ENCODE assay signal across 8 mouse cellular contexts in the genomic region with DNA sequence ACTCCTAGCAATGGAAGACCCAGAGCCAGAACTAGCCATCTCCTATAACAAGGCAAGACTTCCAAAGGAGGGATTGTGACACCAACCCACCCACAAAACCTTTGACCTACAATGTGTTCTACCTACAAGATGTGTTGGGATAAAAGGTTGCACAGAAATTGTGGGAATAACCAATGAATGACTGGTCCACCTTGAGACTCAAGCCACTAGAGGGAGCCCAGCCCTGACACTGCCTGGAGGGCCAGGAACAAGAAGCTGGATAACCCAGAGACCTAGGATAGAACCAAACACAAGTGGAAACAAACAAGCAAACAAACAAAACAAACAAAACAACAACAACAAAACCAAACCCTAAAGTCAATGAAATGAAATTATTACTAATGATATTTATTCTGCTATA.
DNase-seq lines count a peak whose midpoint lies in the region; ATAC-seq and TF ChIP-seq lines count a peak whose summit lies in the region.

No protein-coding gene starts in this region.

- no peaks in the 10 kb centered on the region for H3K4me1 ChIP-seq in heart, embryonic 12.5 days (replicated peaks)
- H3K4me1 ChIP-seq in embryonic facial prominence, embryonic 10.5 days: no peaks in the 10 kb centered on the region
- no peaks in the 10 kb centered on the region for H3K4me1 ChIP-seq in stomach, postnatal 0 days (replicated peaks; ENCODE audit: control insufficient read depth, insufficient read depth)

- H3K9ac ChIP-seq in heart, embryonic 12.5 days: no peak overlapping the region
- H3K9ac ChIP-seq in stomach, postnatal 0 days (ENCODE audit: low read length): no peak overlapping the region

- no peak overlapping the region for H3K4me2 ChIP-seq in heart, embryonic 12.5 days
- H3K4me2 ChIP-seq in stomach, postnatal 0 days (replicated peaks; ENCODE audit: low read depth): no peak overlapping the region

- peak; percentile 46 for DNase-seq in heart, adult 8-10 months (ENCODE audit: low spot score)
- DNase-seq in ovary, postnatal 14 days (ENCODE audit: low spot score): peak; percentile 22
- no peak for DNase-seq in ovary, postnatal 10 days (ENCODE audit: low spot score)
- DNase-seq in embryonic facial prominence, embryonic 10.5 days (ENCODE audit: low spot score): peak; percentile 30
- DNase-seq in stomach, postnatal 0 days (ENCODE audit: low spot score): no peak
- no peak for DNase-seq in yolk sac, embryonic 10.5 days (ENCODE audit: low spot score)
- DNase-seq in layer of hippocampus, adult 9-11 months: no peak

- no peaks in the 10 kb centered on the region for H3K9me3 ChIP-seq in heart, embryonic 12.5 days (replicated peaks)
- no peaks in the 10 kb centered on the region for H3K9me3 ChIP-seq in embryonic facial prominence, embryonic 10.5 days
- no peaks in the 10 kb centered on the region for H3K9me3 ChIP-seq in stomach, postnatal 0 days (ENCODE audit: control insufficient read depth, low read length)

- no peak overlapping the region for H3K4me3 ChIP-seq in heart, embryonic 12.5 days
- H3K4me3 ChIP-seq in embryonic facial prominence, embryonic 10.5 days: no peak overlapping the region
- H3K4me3 ChIP-seq in stomach, postnatal 0 days (ENCODE audit: low read depth, low read length): no peak overlapping the region

- no peaks in the 10 kb centered on the region for H3K27me3 ChIP-seq in heart, embryonic 12.5 days (replicated peaks)
- no peaks in the 10 kb centered on the region for H3K27me3 ChIP-seq in embryonic facial prominence, embryonic 10.5 days (replicated peaks; ENCODE audit: low read depth, poor library complexity, severe bottlenecking)
- no peaks in the 10 kb centered on the region for H3K27me3 ChIP-seq in stomach, postnatal 0 days (ENCODE audit: control insufficient read depth, insufficient read depth, low read length)

- H3K27ac ChIP-seq in heart, embryonic 12.5 days (ENCODE audit: poor library complexity, severe bottlenecking): no peak overlapping the region
- no peak overlapping the region for H3K27ac ChIP-seq in embryonic facial prominence, embryonic 10.5 days (replicated peaks)
- no peak overlapping the region for H3K27ac ChIP-seq in stomach, postnatal 0 days (replicated peaks)

- H3K36me3 ChIP-seq in heart, embryonic 12.5 days: no peaks in the 10 kb centered on the region
- H3K36me3 ChIP-seq in embryonic facial prominence, embryonic 10.5 days (replicated peaks): no peaks in the 10 kb centered on the region
- no peaks in the 10 kb centered on the region for H3K36me3 ChIP-seq in stomach, postnatal 0 days (ENCODE audit: control insufficient read depth, insufficient read depth, low read length)

- TF ChIP-seq CTCF in stomach, postnatal 0 days (IDR thresholded peaks at IDR 0.05; ENCODE audit: low read depth): peak; percentile 70

- no peak for ATAC-seq in heart, embryonic 12.5 days (ENCODE audit: insufficient number of reproducible peaks, low FRiP score)
- ATAC-seq in stomach, postnatal 0 days (ENCODE audit: low FRiP score, low TSS enrichment): no peak

- no peak for TF ChIP-seq EP300 in stomach, postnatal 0 days (optimal IDR thresholded peaks at IDR 0.05)

Comparison
In these comparisons a context has a peak if more than half of its experiments do, and no peak if none do; other contexts are left out.
1. DNase-seq: peak in heart, adult 8-10 months (single experiment), ovary, postnatal 14 days (single experiment) and embryonic facial prominence, embryonic 10.5 days (single experiment); none in ovary, postnatal 10 days (single experiment), stomach, postnatal 0 days (single experiment), yolk sac, embryonic 10.5 days (single experiment) and layer of hippocampus, adult 9-11 months (single experiment).